Comparison of ENCODE assay signal across 8 mouse cellular contexts in genomic region chr16:90282620-90283265, GRCm38 (mm10). TPM values are rescaled to one million over a fixed set of nuclear protein-coding genes. Genes with fewer than 3 reads are reported as not detected.
DNase-seq lines count a peak whose midpoint lies in the region; ATAC-seq and TF ChIP-seq lines count a peak whose summit lies in the region.

No protein-coding gene starts in this region.

- H3K4me1 ChIP-seq in spleen, adult 2 months (ENCODE audit: control insufficient read depth, insufficient read depth, insufficient read length), result peaks cover 22% of the 10 kb centered on the region; the same call in 1 of the 2 replicates
- H3K4me1 ChIP-seq in embryonic fibroblast, embryonic 13.5 days (ENCODE audit: control insufficient read depth, insufficient read depth, low read length), result peaks cover 10% of the 10 kb centered on the region
- peaks cover 43% of the 10 kb centered on the region for H3K4me1 ChIP-seq in liver, embryonic 11.5 days (replicated peaks; ENCODE audit: control insufficient read depth, insufficient read depth, low read length)
- peaks cover 33% of the 10 kb centered on the region for H3K4me1 ChIP-seq in stomach, embryonic 14.5 days (ENCODE audit: control insufficient read depth, insufficient read depth, low read length)

- peak overlapping the region; percentile 92 for H3K4me2 ChIP-seq in liver, embryonic 11.5 days
- peak overlapping the region; percentile 98 for H3K4me2 ChIP-seq in stomach, embryonic 14.5 days (replicated peaks; ENCODE audit: low read depth, low read length)

- intact Hi-C loops in gastrocnemius, postnatal 36 days (cut with DNase I), result no loop called here
- intact Hi-C loops in gastrocnemius, postnatal 14 days (cut with DNase I; ENCODE audit: low total_unique reads), result no loop called here

- H3K27ac ChIP-seq in spleen, adult 2 months (ENCODE audit: insufficient read depth, low read length), result no peak overlapping the region
- H3K27ac ChIP-seq in embryonic fibroblast, embryonic 13.5 days (ENCODE audit: insufficient read depth, low read length), result no peak overlapping the region
- no peak overlapping the region for H3K27ac ChIP-seq in liver, embryonic 11.5 days (ENCODE audit: low read depth, low read length)
- no peak overlapping the region; the same call in 1 of the 2 replicates for H3K27ac ChIP-seq in stomach, embryonic 14.5 days (ENCODE audit: low read length)

- H3K36me3 ChIP-seq in spleen, adult 2 months (ENCODE audit: control insufficient read depth, insufficient read depth, low read length), result no peaks in the 10 kb centered on the region
- H3K36me3 ChIP-seq in liver, embryonic 11.5 days (ENCODE audit: control insufficient read depth, insufficient read depth, low read length), result 0 out of 2 replicates have a peak, but pooled peaks cover 4% of the 10 kb centered on the region
- H3K36me3 ChIP-seq in stomach, embryonic 14.5 days (ENCODE audit: control insufficient read depth, insufficient read depth, low read length), result no peaks in the 10 kb centered on the region

- 29% methylated on average over 14 of the region's 14 CpGs for WGBS in spleen, adult 2 months
- 23% methylated on average over 14 of the region's 14 CpGs for WGBS in liver, embryonic 11.5 days
- 33% methylated on average over 14 of the region's 14 CpGs for WGBS in stomach, embryonic 14.5 days

- H3K9me3 ChIP-seq in liver, embryonic 11.5 days (ENCODE audit: control insufficient read depth, low read length), result no peaks in the 10 kb centered on the region
- H3K9me3 ChIP-seq in stomach, embryonic 14.5 days (ENCODE audit: control insufficient read depth, low read depth, low read length), result no peaks in the 10 kb centered on the region

- TF ChIP-seq CTCF in spleen, adult 2 months (IDR thresholded peaks at IDR 0.05; ENCODE audit: extremely low read depth, insufficient read depth, insufficient read length, insufficient replicate concordance), result no peak
- no peak for TF ChIP-seq CTCF in embryonic fibroblast, embryonic 13.5 days (IDR thresholded peaks at IDR 0.05; ENCODE audit: borderline replicate concordance, insufficient read depth, low read length)

- no peak for TF ChIP-seq POLR2A in spleen, adult 2 months (IDR thresholded peaks at IDR 0.05; ENCODE audit: low read depth, low read length)
- no peak for TF ChIP-seq POLR2A in embryonic fibroblast, embryonic 13.5 days (IDR thresholded peaks at IDR 0.05; ENCODE audit: low read depth, low read length)

- peak in 1 of 2 experiments; percentile 21 for DNase-seq in spleen, adult 2 months (ENCODE audit: low read depth in 1 of 2, low spot score in 2 of 2)
- no peak for DNase-seq in spleen, postnatal 4 days (ENCODE audit: low spot score in 2 of 2)
- DNase-seq in liver, embryonic 11.5 days (ENCODE audit: low spot score), result no peak
- no peak for DNase-seq in gastrocnemius, postnatal 36 days
- no peak for DNase-seq in gastrocnemius, postnatal 14 days
- no peak for DNase-seq in frontal cortex, postnatal 25 days (ENCODE audit: low spot score in 2 of 2)

- H3K4me3 ChIP-seq in spleen, adult 2 months (ENCODE audit: extremely low read depth, insufficient read depth, insufficient read length), result peak overlapping the region; percentile 95
- peak overlapping the region; percentile 91 for H3K4me3 ChIP-seq in embryonic fibroblast, embryonic 13.5 days (ENCODE audit: insufficient read depth, low read length)
- peak overlapping the region; percentile 98 for H3K4me3 ChIP-seq in liver, embryonic 11.5 days (ENCODE audit: low read depth, low read length)
- peak overlapping the region; percentile 100 for H3K4me3 ChIP-seq in stomach, embryonic 14.5 days (ENCODE audit: low read depth, low read length)

- H3K9ac ChIP-seq in liver, embryonic 11.5 days (ENCODE audit: low read depth, low read length), result peak overlapping the region; percentile 97
- peak overlapping the region; percentile 98 for H3K9ac ChIP-seq in stomach, embryonic 14.5 days (replicated peaks; ENCODE audit: low read depth, low read length)

- no peak for ATAC-seq in liver, embryonic 11.5 days (replicated peaks; ENCODE audit: low FRiP score)
- ATAC-seq in stomach, embryonic 14.5 days (ENCODE audit: insufficient number of reproducible peaks, insufficient read depth, low FRiP score, low read depth), result no peak

- no peaks in the 10 kb centered on the region for H3K27me3 ChIP-seq in spleen, adult 2 months (ENCODE audit: control insufficient read depth, insufficient read depth, low read length)
- no peaks in the 10 kb centered on the region for H3K27me3 ChIP-seq in liver, embryonic 11.5 days (replicated peaks; ENCODE audit: control insufficient read depth, insufficient read depth, low read length)
- H3K27me3 ChIP-seq in stomach, embryonic 14.5 days (ENCODE audit: control insufficient read depth, insufficient read depth, low read length), result no peaks in the 10 kb centered on the region

RNA-seq across cellular contexts. Expression of gene Scaf4, which starts 1.6 kb away (rescaled TPM):
- 47.0 and 53.6 TPM in 2 replicates for polyA plus RNA-seq in spleen, adult 2 months (2012; rRNA removed)
- 28.6 and 37.4 TPM in 2 replicates for polyA plus RNA-seq in embryonic fibroblast, embryonic 13.5 days (2011; ENCODE audit: insufficient read length, low read depth, missing spikeins)
- polyA plus RNA-seq in liver, embryonic 11.5 days (2014; fragmentation: Nextera tagmentation; extraction: Ambion mirVana), result 34.7 and 38.4 TPM in 2 replicates
- polyA plus RNA-seq in stomach, embryonic 14.5 days (2014; fragmentation: Nextera tagmentation; extraction: Ambion mirVana), result 27.1 and 30.0 TPM in 2 replicates
- 10 to 100 TPM; 15.0 to 17.4 TPM for total RNA-seq in gastrocnemius, postnatal 36 days (2021)
- total RNA-seq in gastrocnemius, postnatal 14 days (2021), result 10 to 100 TPM; 14.4 to 14.9 TPM
